Mouse (Mus musculus) spleen, adult 2 months (tissue): Measurements from ENCODE around the gene Clec4f. TPM values are rescaled to one million over a fixed set of nuclear protein-coding genes. Genes with fewer than 3 reads are reported as not detected.

Experiments
- DNase-seq, 2 experiments: peaks; one replicate each; pipeline versions ENCODE4 v3.0.0 to v3.0.0-alpha.2; 2012 to 2021; ENCODE audit warnings: low spot score in 2 of 2, low read depth in 1 of 2
- H3K27ac ChIP-seq: fragments of 200-500 bp; 2 replicates; pipeline ENCODE4 v1.5.1; 2012; ENCODE audit warnings: low read length, inconsistent platforms; ENCODE audit not compliant: insufficient read depth
- H3K27me3 ChIP-seq: fragments of 200-500 bp; 2 replicates; pipeline ENCODE4 v1.6.1; 2012; ENCODE audit warnings: mild to moderate bottlenecking, moderate library complexity, low read length, inconsistent platforms; ENCODE audit not compliant: control insufficient read depth, insufficient read depth
- H3K36me3 ChIP-seq: fragments of 200-500 bp; 2 replicates; pipeline ENCODE4 v1.6.1; 2012; ENCODE audit warnings: mild to moderate bottlenecking, low read length, inconsistent platforms; ENCODE audit not compliant: control insufficient read depth, insufficient read depth
- H3K4me1 ChIP-seq: fragments of 200-500 bp; 2 replicates; pipeline ENCODE4 v1.6.1; 2011; ENCODE audit warnings: inconsistent platforms; ENCODE audit not compliant: control insufficient read depth, insufficient read depth, insufficient read length
- H3K4me3 ChIP-seq: fragments of 200-500 bp; 2 replicates; pipeline ENCODE4 v1.5.1; 2011; ENCODE audit warnings: mild to moderate bottlenecking, inconsistent platforms; ENCODE audit not compliant: insufficient read depth, insufficient read length; ENCODE audit errors: extremely low read depth
- CTCF ChIP-seq: fragments of 200-500 bp; IDR thresholded peaks from 2 replicates; pipeline ENCODE4 v1.5.1; 2011; ENCODE audit warnings: mild to moderate bottlenecking, inconsistent platforms; ENCODE audit not compliant: insufficient read depth, insufficient read length, insufficient replicate concordance; ENCODE audit errors: extremely low read depth
- POLR2A ChIP-seq: fragments of 200-500 bp; IDR thresholded peaks from 2 replicates; pipeline ENCODE4 v1.6.1; 2011; ENCODE audit warnings: low read depth, low read length, inconsistent platforms
- WGBS: fragments of 180-500 bp; shearing (Covaris S2); methylation state at CpG from one replicate; pipeline ENCODE4 v1.1.7; 2018; 5-methylcytosine and 5-hydroxymethylcytosine counted together
- polyA plus RNA-seq: library from polyadenylated mRNA; depleted of rRNA; stranded (reverse); fragments of >200 nt; gene quantifications from 2 replicates; pipeline ENCODE4 v1.2.3, GENCODE M21; 2012

The Clec4f gene
- polyA plus RNA-seq, 1 experiment: not detected

DNA sequence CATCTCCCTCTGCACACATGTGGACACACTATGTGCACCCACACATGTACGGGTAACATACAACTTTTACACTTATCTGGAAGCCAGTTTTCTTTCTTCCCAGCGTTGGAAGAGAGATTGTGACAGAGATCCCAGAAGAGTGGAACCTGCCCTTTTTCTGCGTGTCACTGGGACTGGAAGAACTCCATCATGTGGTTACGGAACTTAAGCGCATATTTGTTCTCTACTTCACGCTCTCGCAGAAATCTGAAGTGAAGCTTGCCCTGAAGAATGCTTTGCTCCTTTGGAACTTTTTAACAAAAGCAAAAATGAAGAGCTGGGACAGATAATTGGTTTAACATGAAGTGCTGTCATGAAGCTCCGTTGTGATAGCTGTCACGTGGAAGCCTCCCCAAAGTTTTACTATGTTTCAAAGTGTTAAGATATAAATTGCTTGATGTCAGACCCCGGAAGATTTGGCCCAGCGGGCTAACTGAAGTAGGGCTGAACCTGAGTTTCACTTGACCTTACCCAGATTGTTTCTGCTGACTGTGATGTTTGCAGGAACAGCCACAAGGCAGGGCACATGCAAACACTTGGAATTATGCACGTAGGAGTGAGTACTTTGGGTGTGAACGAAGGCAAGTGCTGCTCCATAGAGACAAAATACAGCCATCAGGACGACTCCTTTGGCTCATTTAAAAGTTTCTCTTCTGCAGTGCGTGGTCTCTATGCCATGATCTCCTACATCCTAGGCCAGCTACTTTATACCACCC, 38.2 kb downstream of the Clec4f start:
- Histone ChIP-seq H3K36me3 (no peaks in the 10 kb centered on the region), H3K4me3 (no peak overlapping the region), H3K4me1 (no peaks in the 10 kb centered on the region), H3K27me3 (no peaks in the 10 kb centered on the region), H3K27ac (no peak overlapping the region)
- TF ChIP-seq CTCF (no peak), POLR2A (no peak)
- DNase-seq: no peak
- WGBS: 85% methylated on average over 15 of the region's 15 CpGs

DNA sequence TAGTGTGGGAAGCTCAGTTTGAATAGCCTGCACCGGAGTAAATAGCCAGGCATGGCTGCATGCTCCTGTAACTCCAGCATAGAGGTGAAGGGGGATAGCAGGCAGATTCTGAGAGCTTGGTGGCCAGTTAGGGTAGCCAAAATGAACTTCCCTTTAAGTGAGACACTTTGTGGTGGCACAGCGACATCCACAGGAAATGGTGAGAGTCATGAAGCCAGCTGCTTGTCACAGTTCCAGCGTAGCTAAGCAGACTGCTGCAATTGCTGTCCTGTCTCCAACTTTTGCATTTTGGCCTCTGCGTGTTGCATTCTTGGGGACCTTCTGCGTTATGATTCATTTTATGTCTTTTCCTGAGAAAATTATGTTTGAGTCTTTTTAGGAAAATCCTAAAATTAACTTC, 39.5 kb downstream of the Clec4f start:
- DNase-seq: no peak
- no peak overlapping the region for H3K27ac ChIP-seq
- H3K4me3 ChIP-seq: no peak overlapping the region
- H3K4me1 ChIP-seq: no peaks in the 10 kb centered on the region
- WGBS: 38% methylated on average over 5 of the region's 5 CpGs
- no peaks in the 10 kb centered on the region for H3K27me3 ChIP-seq
- TF ChIP-seq CTCF (peak; percentile 3; the same call in 1 of the 2 replicates), POLR2A (no peak)
- H3K36me3 ChIP-seq: no peaks in the 10 kb centered on the region

DNA sequence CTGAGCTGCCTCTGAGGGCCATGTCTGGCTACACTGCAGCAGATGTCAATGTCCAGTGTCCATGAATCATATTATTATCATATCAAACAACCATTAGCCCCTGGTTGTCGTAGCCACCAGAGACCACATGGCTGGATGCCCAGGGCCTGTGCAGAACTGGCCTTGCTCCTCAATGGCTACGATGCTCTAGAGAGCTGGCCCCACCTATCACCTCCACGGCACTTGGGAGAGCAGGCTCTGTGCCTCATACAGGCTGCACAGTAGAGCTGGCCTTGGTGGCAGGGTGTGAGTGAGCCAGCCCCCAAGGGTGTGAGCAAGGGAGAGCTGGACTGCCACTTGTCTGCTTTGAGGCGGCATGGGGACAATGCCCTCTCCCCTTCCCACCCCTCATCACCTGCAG, 41.5 kb downstream of the Clec4f start:
- Histone ChIP-seq H3K4me3 (no peak overlapping the region), H3K4me1 (no peaks in the 10 kb centered on the region), H3K27ac (no peak overlapping the region), H3K27me3 (no peaks in the 10 kb centered on the region), H3K36me3 (no peaks in the 10 kb centered on the region)
- DNase-seq: no peak
- 90% methylated on average over 4 of the region's 4 CpGs for WGBS
- TF ChIP-seq POLR2A (no peak), CTCF (no peak)

DNA sequence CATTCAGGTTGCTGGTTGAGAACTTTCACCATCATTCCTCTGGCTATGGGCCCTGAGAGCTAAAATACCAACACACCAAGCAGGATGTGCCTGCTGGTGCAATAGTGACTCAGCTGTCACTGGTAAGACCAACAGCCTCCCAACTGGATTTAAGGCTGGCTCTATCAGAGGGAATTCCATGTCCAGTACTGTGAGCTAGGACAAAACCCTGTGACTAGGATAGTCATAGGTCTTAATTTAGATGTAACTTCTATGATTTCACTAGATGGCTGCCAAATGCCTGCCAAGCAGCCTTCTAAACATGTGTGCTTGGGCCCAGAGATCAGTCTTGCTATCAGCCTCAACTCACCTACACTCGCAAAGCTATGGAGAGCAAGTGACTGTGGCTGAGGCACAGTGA, 43.0 kb downstream of the Clec4f start:
- H3K4me1 ChIP-seq: no peaks in the 10 kb centered on the region
- H3K27ac ChIP-seq: no peak overlapping the region
- 95% methylated on average over 1 of the region's 1 CpGs for WGBS
- DNase-seq: no peak
- no peaks in the 10 kb centered on the region for H3K27me3 ChIP-seq
- no peak overlapping the region for H3K4me3 ChIP-seq
- H3K36me3 ChIP-seq: no peaks in the 10 kb centered on the region
- TF ChIP-seq POLR2A (no peak), CTCF (no peak)

DNA sequence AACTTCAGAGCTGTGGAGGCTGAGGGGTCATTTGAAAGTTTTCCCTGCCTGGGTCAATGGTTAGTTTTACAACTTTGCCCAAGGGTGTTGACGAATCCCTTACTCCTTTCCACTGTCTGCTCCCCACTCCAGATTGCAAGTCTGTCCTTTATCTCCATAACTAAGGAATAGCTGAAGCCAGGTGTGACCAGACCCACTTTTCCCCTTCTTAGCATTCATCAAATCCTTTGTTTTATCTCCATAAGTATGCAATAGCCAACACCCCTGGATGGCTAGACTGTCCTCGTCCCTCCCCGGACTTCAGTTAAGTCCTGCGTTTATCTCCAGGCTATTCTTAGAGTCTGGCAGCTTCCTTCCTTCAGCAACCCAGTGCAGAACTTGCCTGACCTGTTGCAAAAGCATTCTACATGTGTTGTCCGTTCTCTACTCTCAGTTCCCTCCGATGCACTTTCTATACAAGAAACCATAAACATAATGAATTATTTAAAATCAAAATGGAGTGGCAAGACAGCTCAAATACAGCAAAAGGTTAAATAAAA, 56.3 kb downstream of the Clec4f start:
- H3K4me1 ChIP-seq: peaks cover 2% of the 10 kb centered on the region; the same call in 1 of the 2 replicates
- 22% methylated on average over 6 of the region's 6 CpGs for WGBS
- TF ChIP-seq POLR2A: no peak
- no peak for TF ChIP-seq CTCF
- no peaks in the 10 kb centered on the region; the same call in none of the 2 replicates for H3K27me3 ChIP-seq
- no peak overlapping the region for H3K4me3 ChIP-seq
- no peak overlapping the region for H3K27ac ChIP-seq
- H3K36me3 ChIP-seq: no peaks in the 10 kb centered on the region
- no peak for DNase-seq

DNA sequence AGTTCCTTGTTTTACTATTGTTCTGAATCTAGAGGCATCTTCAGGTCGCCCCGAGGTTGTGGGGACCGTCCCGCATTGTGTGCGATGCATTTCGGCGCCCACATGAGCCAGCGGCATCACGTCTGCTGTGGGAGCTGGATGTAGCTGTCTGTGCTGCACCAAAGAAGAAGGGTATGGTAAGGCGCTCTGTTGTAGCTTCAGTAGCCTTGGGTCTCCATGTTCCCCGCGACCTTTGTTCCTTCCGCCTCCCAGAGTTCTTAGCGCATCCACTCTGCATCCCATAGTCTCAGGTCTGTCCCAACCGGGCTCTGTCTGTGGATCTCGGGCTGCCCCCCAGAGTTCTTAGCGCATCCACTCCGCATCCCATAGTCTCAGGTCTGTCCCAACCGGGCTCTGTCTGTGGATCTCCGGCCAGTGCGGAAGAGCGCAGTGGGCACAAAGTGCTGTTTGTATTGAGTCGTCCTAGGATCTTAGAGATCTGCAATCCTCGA, 56.9 kb downstream of the Clec4f start:
- 47% methylated on average over 24 of the region's 24 CpGs for WGBS
- no peak for TF ChIP-seq CTCF
- TF ChIP-seq POLR2A: no peak
- Histone ChIP-seq H3K36me3 (no peaks in the 10 kb centered on the region), H3K4me3 (peak overlapping the region; percentile 23; the same call in 1 of the 2 replicates), H3K27ac (no peak overlapping the region), H3K27me3 (no peaks in the 10 kb centered on the region; the same call in 1 of the 2 replicates), H3K4me1 (peaks cover 2% of the 10 kb centered on the region; the same call in 1 of the 2 replicates)
- no peak for DNase-seq

DNA sequence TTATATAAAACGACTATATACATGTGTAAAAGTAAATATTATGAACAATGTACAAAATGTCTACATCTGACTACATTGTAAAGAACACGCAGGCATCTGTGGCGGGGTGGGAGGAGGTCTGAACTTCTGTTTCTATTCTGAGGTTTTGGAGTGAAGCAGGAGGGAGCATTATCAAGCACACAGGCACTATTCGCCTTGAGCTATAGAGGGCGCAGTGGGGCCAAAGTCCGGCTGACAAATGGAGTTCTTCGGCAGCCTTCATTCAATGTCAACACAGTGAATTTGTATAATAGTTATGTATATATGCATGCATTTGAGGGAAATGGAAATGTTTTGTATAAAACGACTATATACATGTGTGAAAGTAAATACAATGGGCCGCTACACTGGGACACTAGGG, 57.3 kb downstream of the Clec4f start:
- H3K36me3 ChIP-seq: no peaks in the 10 kb centered on the region
- TF ChIP-seq CTCF (peak; percentile 29; the same call in 1 of the 2 replicates), POLR2A (no peak)
- H3K27ac ChIP-seq: no peak overlapping the region
- DNase-seq: peak in 1 of 2 experiments; percentile 24
- peaks cover 2% of the 10 kb centered on the region; the same call in 1 of the 2 replicates for H3K4me1 ChIP-seq
- H3K4me3 ChIP-seq: no peak overlapping the region
- 9% methylated on average over 9 of the region's 9 CpGs for WGBS
- H3K27me3 ChIP-seq: no peaks in the 10 kb centered on the region; the same call in 1 of the 2 replicates
